Mouse (Mus musculus) forebrain, embryonic 15.5 days (tissue): ENCODE measurements around the gene Cep95. TPM values are rescaled to one million over a fixed set of nuclear protein-coding genes. Genes with fewer than 3 reads are reported as not detected.

Experiments used
- microRNA-seq: library from miRNA; unstranded; fragments of <30 nt; microRNA quantifications from one replicate; pipeline ENCODE4, GENCODE M21; 2016
- polyA plus RNA-seq: library from polyadenylated mRNA; unstranded; fragments of >200 nt; fragmentation: Nextera tagmentation; extraction: Ambion mirVana; gene quantifications from 2 replicates; pipeline ENCODE4 v1.2.1, GENCODE M21; 2015

Cep95 gene
- polyA plus RNA-seq, 1 experiment from 2014 or later, result 21.2 TPM

Small RNAs within 50 kb of the gene (microRNA-seq; reads per million reads assigned to microRNA genes)
- gene Gm25994, result not detected
- gene Mir3064, result 13.0 reads per million, percentile 28 among the genes with 10 or more reads in this experiment

Other genes starting within 250 kb of the Cep95 start
- gene Tex2, start 175.8 kb upstream of the Cep95 start, polyA plus RNA-seq, result 14.0 and 15.2 TPM in 2 replicates
- gene Pecam1, start 38.6 kb upstream of the Cep95 start, polyA plus RNA-seq, result 12.1 and 14.3 TPM in 2 replicates
- 0.52 and 1.2 TPM in 2 replicates for gene Milr1, start 38.0 kb upstream of the Cep95 start, polyA plus RNA-seq
- gene Polg2, start 9.7 kb upstream of the Cep95 start, polyA plus RNA-seq, result 9.9 and 11.0 TPM in 2 replicates
- 512 and 520 TPM in 2 replicates for gene Ddx5, start 67 bp upstream of the Cep95 start, polyA plus RNA-seq
- 15.4 and 16.0 TPM in 2 replicates for gene Smurf2, start 131.5 kb downstream of the Cep95 start, polyA plus RNA-seq
- gene Kpna2, start 210.3 kb downstream of the Cep95 start, polyA plus RNA-seq, result 262 and 282 TPM in 2 replicates
- 4.0 and 5.7 TPM in 2 replicates for gene 1810010H24Rik, start 236.4 kb downstream of the Cep95 start, polyA plus RNA-seq